Mouse (Mus musculus) neural tube, embryonic 11.5 days (tissue): ENCODE measurements at regions not wholly inside any gene's neighbourhood (a gene's known extent, or its start where the extent isn't known, plus 50 kb on each side); places are given as distances from the start of the nearest gene placed in this dataset.
A peak's percentile ranks its signal among the peaks of the same experiment; 100 is the strongest.

Experiments used
- ATAC-seq: fragments of 200-750 bp; cut with Nextera tagmentation; 2 replicates; pipeline ENCODE4 v1.8.0; 2017; ENCODE audit warnings: moderate number of reproducible peaks, mild to moderate bottlenecking, moderate TSS enrichment, moderate library complexity; ENCODE audit not compliant: insufficient read depth, low FRiP score, low TSS enrichment
- DNase-seq: peaks from one replicate; pipeline ENCODE4 v3.0.0-alpha.2; 2015; ENCODE audit warnings: low spot score
- H3K27ac ChIP-seq: fragments of 300-500 bp; sonication (generic); 2 replicates; pipeline ENCODE4 v1.5.1; 2014; ENCODE audit warnings: low read depth, mild to moderate bottlenecking, low read length
- H3K27me3 ChIP-seq: fragments of 300-500 bp; sonication (generic); 2 replicates; pipeline ENCODE4 v1.6.1; 2014; ENCODE audit warnings: mild to moderate bottlenecking, low read length, mixed read lengths; ENCODE audit not compliant: control insufficient read depth, insufficient read depth
- H3K36me3 ChIP-seq: fragments of 300-500 bp; sonication (generic); 2 replicates; pipeline ENCODE4 v1.6.1; 2014; ENCODE audit warnings: mild to moderate bottlenecking, low read length, moderate library complexity, mixed read lengths; ENCODE audit not compliant: control insufficient read depth, insufficient read depth
- H3K4me1 ChIP-seq: fragments of 300-500 bp; sonication (generic); 2 replicates; pipeline ENCODE4 v1.6.1; 2014; ENCODE audit warnings: low read length, mixed read lengths; ENCODE audit not compliant: control insufficient read depth, insufficient read depth
- H3K4me2 ChIP-seq: fragments of 300-500 bp; sonication (generic); 2 replicates; pipeline ENCODE4 v1.6.1; 2014; ENCODE audit warnings: low read depth, mild to moderate bottlenecking, moderate library complexity
- H3K4me3 ChIP-seq: fragments of 300-500 bp; sonication (generic); 2 replicates; pipeline ENCODE4 v1.5.1; 2014; ENCODE audit warnings: low read depth, low read length
- H3K9ac ChIP-seq: fragments of 300-500 bp; sonication (generic); 2 replicates; pipeline ENCODE4 v1.6.1; 2014; ENCODE audit warnings: mild to moderate bottlenecking, low read length
- H3K9me3 ChIP-seq: fragments of 300-500 bp; sonication (generic); 2 replicates; pipeline ENCODE4 v1.6.1; 2016; ENCODE audit warnings: low read length; ENCODE audit not compliant: control insufficient read depth
- WGBS: fragments of 180-500 bp; shearing (Covaris S2); extraction: QIAGEN DNeasy Blood & Tissue Kit; methylation state at CpG from one replicate; pipeline ENCODE4 v1.1.7; 2014; 5-methylcytosine and 5-hydroxymethylcytosine counted together

DNA sequence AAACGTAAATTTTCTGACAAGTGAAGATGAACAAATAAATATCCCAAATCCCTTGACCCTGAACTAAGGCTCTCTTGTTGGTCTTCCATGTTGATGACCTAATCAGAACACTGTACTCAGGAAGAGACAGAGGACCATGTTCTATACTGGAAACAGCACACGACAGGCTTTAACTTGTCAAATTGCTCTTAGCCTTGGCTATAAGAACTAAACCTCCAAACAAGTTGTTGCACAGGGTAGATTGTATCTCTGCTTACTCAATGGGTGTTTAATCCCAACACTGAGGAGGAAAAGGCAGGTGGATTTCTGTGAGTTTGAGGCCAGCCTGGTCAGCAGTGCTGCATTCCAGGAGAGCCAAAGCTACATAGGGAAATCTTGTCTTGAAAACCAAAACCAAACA lies 265.5 kb downstream of the Gja1 start:
- no peak for ATAC-seq
- H3K4me2 ChIP-seq = no peak overlapping the region
- H3K27me3 ChIP-seq = no peaks in the 10 kb centered on the region
- H3K9me3 ChIP-seq = no peaks in the 10 kb centered on the region
- H3K4me1 ChIP-seq = no peaks in the 10 kb centered on the region
- DNase-seq = no peak
- no peak overlapping the region for H3K9ac ChIP-seq
- no peak overlapping the region for H3K4me3 ChIP-seq
- WGBS = 91% methylated on average over 2 of the region's 2 CpGs
- no peak overlapping the region for H3K27ac ChIP-seq
- no peaks in the 10 kb centered on the region for H3K36me3 ChIP-seq

GRCm38 (mm10) chr10:56643376-56644135 lies 266.4 kb downstream of the Gja1 start:
- Histone ChIP-seq H3K9ac (no peak overlapping the region), H3K4me1 (no peaks in the 10 kb centered on the region)
- 74% methylated on average over 12 of the region's 12 CpGs for WGBS

GRCm38 (mm10) chr10:56660501-56660900 lies 283.4 kb downstream of the Gja1 start:
- no peak overlapping the region for H3K4me2 ChIP-seq
- no peaks in the 10 kb centered on the region for H3K9me3 ChIP-seq
- no peak overlapping the region for H3K4me3 ChIP-seq
- ATAC-seq = no peak
- DNase-seq = no peak
- H3K27me3 ChIP-seq = no peaks in the 10 kb centered on the region
- WGBS = 86% methylated on average over 4 of the region's 4 CpGs
- H3K4me1 ChIP-seq = no peaks in the 10 kb centered on the region
- H3K36me3 ChIP-seq = no peaks in the 10 kb centered on the region
- H3K9ac ChIP-seq = no peak overlapping the region
- no peak overlapping the region for H3K27ac ChIP-seq

More at GRCm38 (mm10) chr10:56643376-56644135, 266.4 kb downstream of the Gja1 start:
- no peaks in the 10 kb centered on the region for H3K27me3 ChIP-seq
- ATAC-seq (no peak), DNase-seq (no peak)
- no peak overlapping the region for H3K27ac ChIP-seq
- H3K4me3 ChIP-seq = no peak overlapping the region
- H3K9me3 ChIP-seq = no peaks in the 10 kb centered on the region
- no peak overlapping the region for H3K4me2 ChIP-seq
- no peaks in the 10 kb centered on the region for H3K36me3 ChIP-seq

- Histone ChIP-seq H3K9me3 (no peaks in the 10 kb centered on the region), H3K36me3 (no peaks in the 10 kb centered on the region), H3K4me3 (no peak overlapping the region), H3K9ac (no peak overlapping the region), H3K4me1 (no peaks in the 10 kb centered on the region), H3K27me3 (no peaks in the 10 kb centered on the region), H3K27ac (no peak overlapping the region), H3K4me2 (no peak overlapping the region)
- WGBS = 60% methylated on average over 3 of the region's 3 CpGs
- no peak for ATAC-seq
- no peak for DNase-seq
Observed at GRCm38 (mm10) chr10:56673919-56674318, 296.8 kb downstream of the Gja1 start.

DNA sequence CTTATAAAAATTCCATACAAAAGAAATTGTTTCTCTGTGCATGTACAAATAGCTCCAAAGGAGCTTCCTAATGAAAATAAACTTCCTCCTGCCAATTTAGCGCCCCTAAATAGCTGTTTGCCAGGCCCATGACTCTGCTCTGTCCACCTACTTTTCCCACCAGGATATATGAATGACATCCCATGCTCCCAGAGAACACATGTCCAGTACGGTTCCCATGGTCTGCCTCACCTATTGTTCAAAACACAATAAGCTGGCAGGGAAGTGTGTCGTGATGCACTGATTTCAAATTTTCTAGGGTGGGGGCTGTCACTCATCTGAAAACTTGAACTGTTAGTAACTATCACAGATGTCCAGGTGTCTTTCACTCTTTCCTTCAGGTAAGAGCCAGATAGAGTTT lies 305.8 kb downstream of the Gja1 start:
- H3K9me3 ChIP-seq = no peaks in the 10 kb centered on the region
- no peak overlapping the region for H3K4me3 ChIP-seq
- H3K4me1 ChIP-seq = 0 out of 2 replicates have a peak, but pooled peaks cover 2% of the 10 kb centered on the region
- no peak for DNase-seq
- H3K27ac ChIP-seq = no peak overlapping the region
- no peak overlapping the region for H3K9ac ChIP-seq
- no peak overlapping the region for H3K4me2 ChIP-seq
- no peaks in the 10 kb centered on the region for H3K27me3 ChIP-seq
- no peak for ATAC-seq
- WGBS = 73% methylated on average over 3 of the region's 3 CpGs
- no peaks in the 10 kb centered on the region for H3K36me3 ChIP-seq

DNA sequence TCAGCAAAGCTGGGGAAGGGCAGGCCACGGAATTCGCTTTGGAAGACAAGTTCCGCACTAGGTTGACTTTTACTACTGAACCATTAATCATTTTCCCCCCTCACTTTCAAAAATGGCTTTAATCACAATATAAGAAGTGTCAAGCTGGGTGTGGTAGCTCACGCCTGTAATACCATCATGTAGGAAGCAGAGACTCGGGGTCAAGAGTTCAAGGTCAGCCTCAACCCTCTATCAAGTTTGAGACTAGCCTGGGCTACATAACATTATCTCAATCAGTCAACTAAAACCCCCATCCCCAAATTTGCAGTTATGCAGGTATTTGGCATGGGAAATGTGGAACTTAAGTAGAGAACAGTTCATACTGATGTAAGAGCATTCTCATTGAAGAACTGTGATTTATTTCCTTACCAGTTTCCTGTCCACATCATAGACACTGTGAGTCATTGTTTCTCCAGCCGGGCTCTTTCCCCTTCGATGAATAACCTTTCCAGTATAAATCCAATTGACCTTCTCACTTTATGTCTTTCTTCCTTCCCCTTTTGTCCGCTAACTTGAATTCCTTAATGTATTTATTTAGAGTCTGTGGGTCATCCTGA lies 308.6 kb downstream of the Gja1 start:
- Histone ChIP-seq H3K9ac (no peak overlapping the region), H3K27me3 (no peaks in the 10 kb centered on the region), H3K9me3 (no peaks in the 10 kb centered on the region), H3K36me3 (no peaks in the 10 kb centered on the region), H3K4me1 (0 out of 2 replicates have a peak, but pooled peaks cover 2% of the 10 kb centered on the region), H3K27ac (no peak overlapping the region), H3K4me3 (no peak overlapping the region), H3K4me2 (no peak overlapping the region)
- ATAC-seq (no peak), DNase-seq (no peak)
- 68% methylated on average over 8 of the region's 8 CpGs for WGBS

GRCm38 (mm10) chr10:56691467-56691866 lies 314.3 kb downstream of the Gja1 start:
- no peaks in the 10 kb centered on the region for H3K27me3 ChIP-seq
- H3K9ac ChIP-seq = no peak overlapping the region
- DNase-seq = no peak
- no peak for ATAC-seq
- H3K9me3 ChIP-seq = no peaks in the 10 kb centered on the region
- no peak overlapping the region for H3K27ac ChIP-seq
- no peak overlapping the region for H3K4me3 ChIP-seq
- 87% methylated on average over 2 of the region's 2 CpGs for WGBS
- peaks cover 5% of the 10 kb centered on the region; the same call in 1 of the 2 replicates for H3K4me1 ChIP-seq
- H3K36me3 ChIP-seq = no peaks in the 10 kb centered on the region
- H3K4me2 ChIP-seq = no peak overlapping the region

DNA sequence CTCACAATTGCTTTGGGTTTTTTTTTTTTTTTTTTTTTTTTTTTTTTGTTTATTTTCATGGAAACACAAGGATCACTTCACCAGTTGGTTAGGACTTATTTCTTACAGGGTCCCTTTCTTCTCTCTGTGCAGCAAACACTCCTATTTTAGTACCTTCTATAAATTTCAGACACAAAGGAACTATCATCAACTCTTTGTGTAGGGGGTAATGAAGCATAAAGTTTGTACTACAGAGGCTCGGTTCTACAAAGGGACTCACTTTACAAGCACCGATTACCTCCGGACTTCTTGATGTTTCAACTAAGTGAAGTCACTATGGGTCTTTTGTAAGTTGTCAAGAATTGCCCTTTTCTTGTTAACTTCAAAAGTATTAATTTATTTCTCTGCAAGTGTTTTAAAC lies 318.0 kb downstream of the Gja1 start:
- peaks cover 5% of the 10 kb centered on the region; the same call in 1 of the 2 replicates for H3K4me1 ChIP-seq
- H3K36me3 ChIP-seq = no peaks in the 10 kb centered on the region
- H3K27me3 ChIP-seq = no peaks in the 10 kb centered on the region
- WGBS = 10% methylated on average over 3 of the region's 3 CpGs
- no peak overlapping the region for H3K27ac ChIP-seq
- no peak overlapping the region for H3K4me3 ChIP-seq
- no peaks in the 10 kb centered on the region for H3K9me3 ChIP-seq
- no peak overlapping the region for H3K4me2 ChIP-seq
- H3K9ac ChIP-seq = no peak overlapping the region
- DNase-seq (peak; percentile 29), ATAC-seq (peak; percentile 84)

GRCm38 (mm10) chr10:56700126-56700525 lies 323.0 kb downstream of the Gja1 start:
- DNase-seq = no peak
- Histone ChIP-seq H3K36me3 (no peaks in the 10 kb centered on the region), H3K9ac (no peak overlapping the region), H3K27ac (no peak overlapping the region), H3K4me3 (no peak overlapping the region), H3K4me2 (no peak overlapping the region), H3K27me3 (no peaks in the 10 kb centered on the region), H3K4me1 (no peaks in the 10 kb centered on the region), H3K9me3 (no peaks in the 10 kb centered on the region)
- 80% methylated on average over 6 of the region's 6 CpGs for WGBS
- no peak for ATAC-seq
